Mouse (Mus musculus) activated CD4-positive, CD25-positive, alpha-beta regulatory T cell, adult 4 months (primary cell): Measurements from ENCODE around the gene Car14. TPM values are rescaled to one million over a fixed set of nuclear protein-coding genes. Genes with fewer than 3 reads are reported as not detected.
"Not testable (repeated sequence)": the region's sequence is repeated elsewhere in the genome, so short reads cannot be mapped to it uniquely, and the experiment has no call there.

Experiments used
- ATAC-seq: one replicate; pipeline ENCODE4 v1.8.0; 2017
- polyA plus RNA-seq, 2 experiments: library from polyadenylated mRNA; unstranded; fragments of 100-300 nt; shearing (Covaris generic); gene quantifications; one replicate each; pipeline ENCODE4 v1.2.1; 2017

Car14 gene
- polyA plus RNA-seq, result not detected

- no peak for ATAC-seq
Measured at GRCm38 (mm10) chr3:95904568-95904967, at the start of gene Car14. TSS of gene Car14 (minus strand) at chr3:95904691.

GRCm38 (mm10) chr3:95953522-95953921 is 49.0 kb upstream of the Car14 start:
- ATAC-seq, result no peak

- ATAC-seq, result no peak
Measured at GRCm38 (mm10) chr3:95953023-95953422, 48.5 kb upstream of the Car14 start.

- not testable (repeated sequence) for ATAC-seq
Measured at GRCm38 (mm10) chr3:95951566-95951965, 47.1 kb upstream of the Car14 start.

- peak; percentile 87 for ATAC-seq
Measured at GRCm38 (mm10) chr3:95950763-95951551, 46.5 kb upstream of the Car14 start.

- ATAC-seq, result no peak
Measured at GRCm38 (mm10) chr3:95948325-95948724, 43.8 kb upstream of the Car14 start.

- no peak for ATAC-seq
Measured at GRCm38 (mm10) chr3:95945731-95946240, 41.3 kb upstream of the Car14 start.

- ATAC-seq, result no peak
Measured at GRCm38 (mm10) chr3:95944742-95945141, 40.3 kb upstream of the Car14 start.

GRCm38 (mm10) chr3:95943226-95943625 is 38.7 kb upstream of the Car14 start:
- ATAC-seq, result no peak

- ATAC-seq, result no peak
Measured at GRCm38 (mm10) chr3:95942749-95943148, 38.3 kb upstream of the Car14 start.

- ATAC-seq, result no peak
Measured at GRCm38 (mm10) chr3:95938835-95939234, 34.3 kb upstream of the Car14 start.

- ATAC-seq, result no peak
Measured at GRCm38 (mm10) chr3:95938217-95938616, 33.7 kb upstream of the Car14 start.

- ATAC-seq, result no peak
Measured at GRCm38 (mm10) chr3:95934448-95934847, 30.0 kb upstream of the Car14 start.

- ATAC-seq, result no peak
Measured at GRCm38 (mm10) chr3:95933111-95933750, 28.7 kb upstream of the Car14 start.

GRCm38 (mm10) chr3:95932566-95932965 is 28.1 kb upstream of the Car14 start:
- ATAC-seq, result no peak

GRCm38 (mm10) chr3:95932157-95932556 is 27.7 kb upstream of the Car14 start:
- no peak for ATAC-seq

- ATAC-seq, result no peak
Measured at GRCm38 (mm10) chr3:95931471-95931870, 27.0 kb upstream of the Car14 start.

- no peak for ATAC-seq
Measured at GRCm38 (mm10) chr3:95930471-95930789, 25.9 kb upstream of the Car14 start.

- ATAC-seq, result no peak
Measured at GRCm38 (mm10) chr3:95929581-95930470, 25.3 kb upstream of the Car14 start.

GRCm38 (mm10) chr3:95928658-95929503 is 24.4 kb upstream of the Car14 start, which contains the start of gene Anp32e:
TSS of gene Anp32e (plus strand) at chr3:95929246.
- ATAC-seq, result peak; percentile 98

GRCm38 (mm10) chr3:95928261-95928657 is 23.8 kb upstream of the Car14 start:
- no peak for ATAC-seq

GRCm38 (mm10) chr3:95925087-95925486 is 20.6 kb upstream of the Car14 start:
- no peak for ATAC-seq
